Mouse (Mus musculus): ENCODE results near the gene Ankrd11. TPM values are rescaled to one million over a fixed set of nuclear protein-coding genes. Genes with fewer than 3 reads are reported as not detected.

Gene Ankrd11
- polyA plus RNA-seq, 1 experiment: 32.5 TPM

DNA sequence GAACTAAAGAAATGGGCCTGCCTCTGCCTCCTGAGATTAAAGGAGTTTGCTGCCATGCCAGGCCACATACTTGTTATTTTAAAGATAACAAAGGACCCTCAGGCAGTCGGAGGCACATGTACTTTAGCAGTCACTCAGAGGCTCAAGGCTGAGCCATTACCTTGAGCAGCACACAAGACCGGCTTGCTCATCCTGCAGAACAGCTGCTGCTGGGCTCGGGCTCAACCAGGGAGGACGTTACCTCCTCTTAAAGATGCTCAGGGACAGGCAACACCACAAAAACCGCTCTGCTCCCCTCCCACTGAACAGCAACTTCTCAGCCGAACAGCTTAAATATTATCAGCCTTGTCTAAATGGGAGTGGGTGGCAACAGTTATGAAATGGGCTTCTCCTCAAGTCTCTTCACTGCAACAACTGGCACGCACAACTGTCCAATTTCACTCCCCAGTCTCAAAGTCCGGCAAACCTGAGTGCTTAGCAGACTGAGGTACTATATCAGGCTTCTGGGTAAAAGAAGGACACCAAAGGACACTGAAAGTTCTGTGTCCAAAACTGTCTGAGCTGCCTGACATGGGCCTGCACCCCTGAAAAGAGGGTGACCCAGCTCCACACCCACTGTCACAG is 140.1 kb downstream of the Ankrd11 start:
- Histone ChIP-seq H3K36me3 (ENCODE audit: control insufficient read depth, insufficient read depth) (peaks cover 32% of the 10 kb centered on the region), H3K27me3 (ENCODE audit: control insufficient read depth, insufficient read depth, insufficient read length) (no peaks in the 10 kb centered on the region), H3K79me3 (ENCODE audit: low read depth) (peaks cover 45% of the 10 kb centered on the region), H3K4me3 (ENCODE audit: insufficient read depth, poor library complexity, severe bottlenecking) (no peak overlapping the region), H3K79me2 (ENCODE audit: control insufficient read depth, insufficient read depth) (peaks cover 65% of the 10 kb centered on the region), H3ac (ENCODE audit: control insufficient read depth, insufficient read length, low read depth) (no peak overlapping the region)
- TF ChIP-seq MAX (IDR thresholded peaks at IDR 0.05) (no peak), FOSL1 (IDR thresholded peaks at IDR 0.05; ENCODE audit: insufficient read depth, low read length, poor library complexity, severe bottlenecking) (no peak), MYOG (IDR thresholded peaks at IDR 0.05; ENCODE audit: control insufficient read depth, extremely low read depth, insufficient read length) (no peak), MYOD1 (IDR thresholded peaks at IDR 0.05; ENCODE audit: control insufficient read depth, insufficient read length, low read depth) (no peak), USF1 (IDR thresholded peaks at IDR 0.05; ENCODE audit: low read depth) (no peak), CEBPB (IDR thresholded peaks at IDR 0.05; ENCODE audit: low read depth) (no peak), CTCF (IDR thresholded peaks at IDR 0.05; ENCODE audit: control insufficient read depth, insufficient read depth, insufficient read length) (no peak)

DNA sequence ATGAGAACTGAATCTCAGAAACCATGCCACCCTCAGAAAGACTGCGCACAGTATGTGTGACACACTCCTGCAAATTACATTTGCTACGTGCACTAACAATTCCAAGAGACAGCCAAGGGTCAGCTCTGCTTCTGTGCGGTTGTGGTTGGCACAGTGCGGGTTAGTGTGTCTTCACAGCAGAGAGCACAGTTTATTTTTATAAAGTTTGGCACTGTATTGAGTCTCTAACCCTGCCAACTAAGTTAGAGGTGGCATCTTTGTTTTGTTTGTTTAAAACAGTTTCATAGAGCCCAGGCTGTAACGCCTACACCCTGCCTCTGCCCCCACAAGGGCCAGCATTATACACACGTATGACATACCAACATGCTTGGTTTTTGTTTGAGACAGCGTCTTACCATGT is 140.6 kb downstream of the Ankrd11 start:
- Histone ChIP-seq H3ac (ENCODE audit: control insufficient read depth, insufficient read length, low read depth) (no peak overlapping the region), H3K79me2 (ENCODE audit: control insufficient read depth, insufficient read depth) (peaks cover 65% of the 10 kb centered on the region), H3K79me3 (ENCODE audit: low read depth) (peaks cover 45% of the 10 kb centered on the region), H3K4me3 (ENCODE audit: insufficient read depth, poor library complexity, severe bottlenecking) (no peak overlapping the region), H3K36me3 (ENCODE audit: control insufficient read depth, insufficient read depth) (peaks cover 37% of the 10 kb centered on the region), H3K27me3 (ENCODE audit: control insufficient read depth, insufficient read depth, insufficient read length) (no peaks in the 10 kb centered on the region)
- TF ChIP-seq USF1 (IDR thresholded peaks at IDR 0.05; ENCODE audit: low read depth) (no peak), CEBPB (IDR thresholded peaks at IDR 0.05; ENCODE audit: low read depth) (no peak), CTCF (IDR thresholded peaks at IDR 0.05; ENCODE audit: control insufficient read depth, insufficient read depth, insufficient read length) (no peak), MYOD1 (IDR thresholded peaks at IDR 0.05; ENCODE audit: control insufficient read depth, insufficient read length, low read depth) (no peak), MAX (IDR thresholded peaks at IDR 0.05) (no peak), MYOG (IDR thresholded peaks at IDR 0.05; ENCODE audit: control insufficient read depth, extremely low read depth, insufficient read length) (no peak), FOSL1 (IDR thresholded peaks at IDR 0.05; ENCODE audit: insufficient read depth, low read length, poor library complexity, severe bottlenecking) (no peak)

DNA sequence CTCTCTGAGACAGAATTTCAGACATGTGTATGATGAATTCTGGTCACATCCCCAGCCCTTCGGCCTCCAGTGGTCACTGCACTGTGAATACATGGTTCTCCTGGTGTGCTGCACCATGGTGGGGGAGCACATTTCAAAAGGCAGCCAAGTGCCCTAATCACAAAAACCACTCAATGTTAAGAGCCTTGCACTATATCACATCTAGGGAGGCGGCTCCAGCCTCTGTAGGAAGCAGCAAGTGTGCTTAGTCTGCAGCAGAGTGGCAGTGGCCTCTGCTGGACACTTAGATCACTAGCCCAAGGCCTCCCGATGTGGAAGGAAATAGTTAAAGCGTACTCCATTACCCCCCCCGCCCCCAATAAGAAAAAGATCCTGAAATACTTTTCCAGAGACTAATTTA is 143.0 kb downstream of the Ankrd11 start:
- Histone ChIP-seq H3K79me2 (ENCODE audit: control insufficient read depth, insufficient read depth) (peaks cover 42% of the 10 kb centered on the region), H3K27me3 (ENCODE audit: control insufficient read depth, insufficient read depth, insufficient read length) (no peaks in the 10 kb centered on the region), H3K79me3 (ENCODE audit: low read depth) (peaks cover 30% of the 10 kb centered on the region), H3K4me3 (ENCODE audit: insufficient read depth, poor library complexity, severe bottlenecking) (no peak overlapping the region), H3K36me3 (ENCODE audit: control insufficient read depth, insufficient read depth) (peaks cover 61% of the 10 kb centered on the region), H3ac (ENCODE audit: control insufficient read depth, insufficient read length, low read depth) (no peak overlapping the region)
- no peak for TF ChIP-seq CEBPB (IDR thresholded peaks at IDR 0.05; ENCODE audit: low read depth)
- no peak for TF ChIP-seq MYOG (IDR thresholded peaks at IDR 0.05; ENCODE audit: control insufficient read depth, extremely low read depth, insufficient read length)
- TF ChIP-seq USF1 (IDR thresholded peaks at IDR 0.05; ENCODE audit: low read depth): no peak
- TF ChIP-seq MYOD1 (IDR thresholded peaks at IDR 0.05; ENCODE audit: control insufficient read depth, insufficient read length, low read depth): no peak
- no peak for TF ChIP-seq CTCF (IDR thresholded peaks at IDR 0.05; ENCODE audit: control insufficient read depth, insufficient read depth, insufficient read length)
- TF ChIP-seq FOSL1 (IDR thresholded peaks at IDR 0.05; ENCODE audit: insufficient read depth, low read length, poor library complexity, severe bottlenecking): no peak
- no peak for TF ChIP-seq MAX (IDR thresholded peaks at IDR 0.05)

DNA sequence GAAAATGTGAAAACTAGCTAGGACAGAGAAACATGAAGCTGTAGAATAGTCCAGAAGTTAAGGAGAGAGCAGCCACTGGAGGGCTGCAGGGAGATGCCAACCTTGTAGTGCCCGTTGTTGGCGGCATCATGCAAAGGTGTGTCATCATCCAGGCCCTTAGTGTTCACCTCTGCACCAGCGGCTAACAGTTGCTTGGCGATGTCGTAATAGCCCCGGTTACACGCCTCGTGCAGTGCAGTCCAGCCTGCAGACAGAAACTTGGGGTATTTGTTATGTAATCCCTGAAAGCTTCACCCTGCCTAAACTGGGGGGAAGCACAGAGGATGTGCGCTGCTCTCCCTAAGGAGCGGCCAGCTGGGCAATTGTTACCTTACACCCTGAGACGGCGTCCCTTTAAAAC is 143.6 kb downstream of the Ankrd11 start:
- H3ac ChIP-seq (ENCODE audit: control insufficient read depth, insufficient read length, low read depth): no peak overlapping the region
- no peaks in the 10 kb centered on the region for H3K27me3 ChIP-seq (ENCODE audit: control insufficient read depth, insufficient read depth, insufficient read length)
- peaks cover 65% of the 10 kb centered on the region for H3K36me3 ChIP-seq (ENCODE audit: control insufficient read depth, insufficient read depth)
- TF ChIP-seq MYOG (IDR thresholded peaks at IDR 0.05; ENCODE audit: control insufficient read depth, extremely low read depth, insufficient read length) (no peak), MYOD1 (IDR thresholded peaks at IDR 0.05; ENCODE audit: control insufficient read depth, insufficient read length, low read depth) (no peak), MAX (IDR thresholded peaks at IDR 0.05) (no peak), CTCF (IDR thresholded peaks at IDR 0.05; ENCODE audit: control insufficient read depth, insufficient read depth, insufficient read length) (no peak), FOSL1 (IDR thresholded peaks at IDR 0.05; ENCODE audit: insufficient read depth, low read length, poor library complexity, severe bottlenecking) (no peak), CEBPB (IDR thresholded peaks at IDR 0.05; ENCODE audit: low read depth) (no peak), USF1 (IDR thresholded peaks at IDR 0.05; ENCODE audit: low read depth) (no peak)
- peaks cover 35% of the 10 kb centered on the region for H3K79me2 ChIP-seq (ENCODE audit: control insufficient read depth, insufficient read depth)
- H3K79me3 ChIP-seq (ENCODE audit: low read depth): peaks cover 25% of the 10 kb centered on the region
- no peak overlapping the region for H3K4me3 ChIP-seq (ENCODE audit: insufficient read depth, poor library complexity, severe bottlenecking)

DNA sequence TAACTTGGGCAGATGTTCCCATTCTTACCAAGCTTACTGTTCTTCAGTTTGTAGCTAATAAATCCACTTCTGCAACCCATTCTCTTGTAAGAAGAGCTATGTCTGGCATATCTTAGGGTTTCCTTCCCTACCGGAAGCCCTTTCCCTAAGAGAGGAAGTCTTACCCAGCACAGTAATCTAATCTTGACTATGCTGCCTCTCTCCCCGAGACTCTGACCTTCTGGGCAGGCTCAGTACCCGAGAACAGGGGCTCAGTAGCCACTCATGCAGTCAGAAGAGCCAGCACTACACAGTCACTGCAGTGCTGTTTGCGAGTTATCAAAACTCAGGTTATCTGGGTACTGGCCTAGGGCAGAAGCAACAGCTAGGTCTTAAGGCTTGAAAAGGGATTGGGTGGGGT is 144.1 kb downstream of the Ankrd11 start:
- Histone ChIP-seq H3ac (ENCODE audit: control insufficient read depth, insufficient read length, low read depth) (no peak overlapping the region), H3K4me3 (ENCODE audit: insufficient read depth, poor library complexity, severe bottlenecking) (no peak overlapping the region), H3K27me3 (ENCODE audit: control insufficient read depth, insufficient read depth, insufficient read length) (no peaks in the 10 kb centered on the region), H3K79me2 (ENCODE audit: control insufficient read depth, insufficient read depth) (peaks cover 31% of the 10 kb centered on the region), H3K36me3 (ENCODE audit: control insufficient read depth, insufficient read depth) (peaks cover 70% of the 10 kb centered on the region), H3K79me3 (ENCODE audit: low read depth) (peaks cover 22% of the 10 kb centered on the region)
- TF ChIP-seq CTCF (IDR thresholded peaks at IDR 0.05; ENCODE audit: control insufficient read depth, insufficient read depth, insufficient read length): no peak
- no peak for TF ChIP-seq CEBPB (IDR thresholded peaks at IDR 0.05; ENCODE audit: low read depth)
- no peak for TF ChIP-seq MYOD1 (IDR thresholded peaks at IDR 0.05; ENCODE audit: control insufficient read depth, insufficient read length, low read depth)
- no peak for TF ChIP-seq MYOG (IDR thresholded peaks at IDR 0.05; ENCODE audit: control insufficient read depth, extremely low read depth, insufficient read length)
- no peak for TF ChIP-seq USF1 (IDR thresholded peaks at IDR 0.05; ENCODE audit: low read depth)
- TF ChIP-seq FOSL1 (IDR thresholded peaks at IDR 0.05; ENCODE audit: insufficient read depth, low read length, poor library complexity, severe bottlenecking): no peak
- TF ChIP-seq MAX (IDR thresholded peaks at IDR 0.05): no peak

All from C2C12 (cell line).